Mouse (Mus musculus): Measurements from ENCODE around the gene Hsf4. TPM values are rescaled to one million over a fixed set of nuclear protein-coding genes. Genes with fewer than 3 reads are reported as not detected.
A peak's percentile ranks its signal among the peaks of the same experiment; 100 is the strongest.

The Hsf4 gene
- polyA plus RNA-seq, 1 experiment from 2014 or later, result 0.13 TPM

DNA sequence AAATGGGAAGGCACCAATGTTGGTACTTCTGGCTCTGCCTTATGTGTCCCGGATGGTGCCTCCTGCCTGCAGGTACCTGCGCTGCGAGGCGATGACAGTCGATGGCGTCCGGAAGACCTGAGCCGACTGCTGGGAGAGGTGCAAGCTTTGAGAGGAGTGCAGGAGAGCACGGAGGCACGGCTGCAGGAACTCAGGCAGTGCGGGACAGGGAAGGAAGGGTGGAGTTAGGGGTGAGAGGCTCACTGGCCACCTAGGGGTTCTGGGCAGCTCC is 1.2 kb downstream of the Hsf4 start:
- H3K27ac ChIP-seq, result no peak overlapping the region
- peaks cover 6% of the 10 kb centered on the region; the same call in 1 of the 2 replicates for H3K9me3 ChIP-seq
- no peak overlapping the region for H3K9ac ChIP-seq (replicated peaks)
- peaks cover 99% of the 10 kb centered on the region for H3K27me3 ChIP-seq
- peak overlapping the region; percentile 13; the same call in 1 of the 2 replicates for H3K4me3 ChIP-seq (replicated peaks)
- ATAC-seq (ENCODE audit: insufficient number of reproducible peaks, insufficient read depth, low FRiP score, low TSS enrichment, low read depth), result no peak
- H3K4me1 ChIP-seq (replicated peaks), result peaks cover 41% of the 10 kb centered on the region
- 3% methylated on average over 11 of the region's 11 CpGs for WGBS
- no peaks in the 10 kb centered on the region for H3K36me3 ChIP-seq
- H3K4me2 ChIP-seq, result peak overlapping the region; percentile 33

DNA sequence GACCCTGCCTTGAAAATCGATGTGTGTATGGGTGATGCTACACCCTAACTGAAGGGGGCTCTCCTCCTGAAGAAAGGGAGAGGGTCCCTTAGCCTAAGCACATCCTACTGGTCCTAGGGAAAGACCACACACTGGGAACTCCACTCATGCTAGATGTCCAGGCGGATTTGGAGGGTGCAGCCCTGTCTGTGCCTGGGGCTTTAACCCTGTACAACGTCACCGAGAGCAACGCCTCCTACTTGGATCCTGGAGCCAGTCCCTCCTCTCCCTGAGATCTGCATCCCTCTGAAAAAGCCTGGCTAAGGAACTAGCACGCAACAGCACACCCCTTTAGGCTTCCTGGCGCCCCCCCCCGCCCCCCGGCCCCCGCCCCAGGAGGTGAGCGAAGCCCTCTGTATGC is 5.8 kb downstream of the Hsf4 start:
- Histone ChIP-seq H3K27ac (no peak overlapping the region), H3K4me2 (peak overlapping the region; percentile 85)

DNA sequence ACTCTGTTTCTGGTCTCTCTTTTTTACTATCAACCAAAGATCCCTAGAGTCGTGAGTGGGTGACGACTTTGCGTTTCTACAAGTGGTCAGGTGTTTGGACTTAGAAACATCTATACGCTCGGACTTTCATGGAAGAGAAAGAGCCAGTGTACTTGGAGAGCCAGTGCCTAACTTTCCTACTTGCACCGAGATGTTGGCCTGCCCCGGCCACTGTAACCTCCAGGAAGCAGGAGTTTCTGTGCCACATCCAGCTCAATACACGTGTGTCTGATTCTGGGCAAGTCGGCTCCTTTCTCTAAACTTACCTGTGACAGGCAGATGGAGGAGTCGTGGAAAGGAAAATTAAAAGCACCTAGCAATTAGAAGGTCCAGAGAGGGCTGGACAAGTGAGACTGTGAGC is 6.2 kb downstream of the Hsf4 start, which contains the start of gene Nol3:
TSS of gene Nol3 (plus strand) at position 301 of the 400 bp plus-strand sequence.
- no peak for ATAC-seq (ENCODE audit: insufficient number of reproducible peaks, insufficient read depth, low FRiP score, low TSS enrichment, low read depth)
- Histone ChIP-seq H3K27ac (no peak within 1 kb of the TSS), H3K27me3 (peaks cover 99% of the 10 kb centered on the region), H3K4me2 (peak within 1 kb of the TSS; percentile 85), H3K4me3 (replicated peaks) (peak within 1 kb of the TSS; percentile 44), H3K9me3 (no peaks in the 10 kb centered on the region), H3K4me1 (replicated peaks) (peaks cover 27% of the 10 kb centered on the region), H3K9ac (replicated peaks) (peak within 1 kb of the TSS; percentile 55), H3K36me3 (peaks cover 6% of the 10 kb centered on the region; the same call in 1 of the 2 replicates)
- 6% methylated on average over 10 of the region's 10 CpGs for WGBS

More for the DNA sequence above, 5.8 kb downstream of the Hsf4 start:
- H3K4me3 ChIP-seq (replicated peaks), result peak overlapping the region; percentile 44
- peaks cover 5% of the 10 kb centered on the region; the same call in 1 of the 2 replicates for H3K36me3 ChIP-seq
- H3K9me3 ChIP-seq, result no peaks in the 10 kb centered on the region
- WGBS, result 6% methylated on average over 10 of the region's 11 CpGs
- H3K9ac ChIP-seq (replicated peaks), result no peak overlapping the region
- ATAC-seq (ENCODE audit: insufficient number of reproducible peaks, insufficient read depth, low FRiP score, low TSS enrichment, low read depth), result no peak
- peaks cover 32% of the 10 kb centered on the region for H3K4me1 ChIP-seq (replicated peaks)
- peaks cover 99% of the 10 kb centered on the region for H3K27me3 ChIP-seq

DNA sequence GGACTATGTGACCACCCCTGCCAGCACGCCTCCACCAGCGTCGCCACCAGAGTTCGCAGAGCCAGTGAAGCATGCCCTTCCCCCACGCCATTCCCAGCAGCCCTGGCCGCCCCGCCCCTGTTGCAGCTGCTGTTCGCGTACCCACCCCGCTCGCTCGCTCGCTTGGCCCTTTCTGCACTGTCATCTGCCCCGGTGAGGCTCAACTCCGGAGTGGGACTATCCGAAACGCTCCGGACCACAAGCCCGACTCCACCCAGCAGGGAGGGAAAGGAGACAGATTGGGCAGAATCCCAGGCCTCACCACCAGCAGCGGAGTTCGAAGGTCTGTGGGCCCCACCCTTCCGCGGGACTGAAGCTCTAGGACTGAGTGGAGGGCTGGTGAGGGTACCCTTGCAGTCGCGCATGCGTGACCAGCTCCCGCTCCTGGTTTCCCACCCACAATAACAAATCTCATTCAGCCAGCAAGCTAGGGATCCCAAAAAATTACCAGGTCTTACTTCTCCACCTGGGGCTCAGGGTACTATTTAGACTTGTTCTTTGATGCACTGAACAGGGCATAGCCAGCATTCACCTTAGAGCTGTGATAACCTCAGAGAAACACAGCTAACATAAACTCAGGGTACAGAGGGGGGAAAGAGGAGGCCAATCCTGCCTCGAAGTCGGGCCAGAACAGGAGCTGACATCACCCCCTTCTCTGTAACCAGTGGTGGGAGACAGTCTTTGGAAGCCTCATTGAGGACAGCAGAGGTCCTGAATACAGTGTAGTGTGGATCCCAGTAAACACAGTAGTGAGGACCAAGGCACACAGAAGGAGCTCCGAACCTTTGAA is 6.9 kb downstream of the Hsf4 start:
- Histone ChIP-seq H3K4me1 (replicated peaks) (peaks cover 26% of the 10 kb centered on the region), H3K9ac (replicated peaks) (peak overlapping the region; percentile 55), H3K4me3 (replicated peaks) (peak overlapping the region; percentile 44), H3K36me3 (peaks cover 9% of the 10 kb centered on the region), H3K27ac (no peak overlapping the region), H3K4me2 (peak overlapping the region; percentile 85), H3K9me3 (no peaks in the 10 kb centered on the region), H3K27me3 (peaks cover 97% of the 10 kb centered on the region)
- 3% methylated on average over 30 of the region's 30 CpGs for WGBS
- ATAC-seq (ENCODE audit: insufficient number of reproducible peaks, insufficient read depth, low FRiP score, low TSS enrichment, low read depth), result peak; percentile 67; the same call in 1 of the 2 replicates

DNA sequence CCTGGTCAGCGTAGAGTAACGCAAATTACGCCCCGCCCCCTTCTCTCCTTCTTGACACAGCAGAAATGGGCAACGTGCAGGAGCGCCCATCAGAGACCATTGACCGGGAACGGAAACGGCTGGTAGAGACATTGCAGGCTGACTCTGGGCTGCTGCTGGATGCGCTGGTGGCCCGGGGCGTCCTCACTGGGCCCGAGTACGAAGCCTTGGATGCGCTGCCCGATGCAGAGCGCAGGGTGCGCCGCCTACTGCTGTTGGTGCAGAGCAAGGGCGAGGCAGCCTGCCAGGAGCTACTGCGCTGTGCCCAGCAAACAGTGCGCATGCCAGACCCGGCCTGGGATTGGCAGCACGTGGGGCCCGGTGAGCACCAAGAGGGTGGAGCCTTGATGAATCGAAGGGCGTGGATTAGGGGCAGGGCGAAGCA is 9.3 kb downstream of the Hsf4 start:
- 0 out of 2 replicates have a peak overlapping the region, but pooled peaks have one; percentile 34 for H3K9ac ChIP-seq (replicated peaks)
- no peaks in the 10 kb centered on the region for H3K9me3 ChIP-seq
- 4% methylated on average over 28 of the region's 28 CpGs for WGBS
- peaks cover 28% of the 10 kb centered on the region for H3K36me3 ChIP-seq
- ATAC-seq (ENCODE audit: insufficient number of reproducible peaks, insufficient read depth, low FRiP score, low TSS enrichment, low read depth), result no peak
- peaks cover 81% of the 10 kb centered on the region for H3K27me3 ChIP-seq
- no peak overlapping the region for H3K27ac ChIP-seq
- H3K4me2 ChIP-seq, result peak overlapping the region; percentile 46
- H3K4me1 ChIP-seq (replicated peaks), result peaks cover 24% of the 10 kb centered on the region
- peak overlapping the region; percentile 23 for H3K4me3 ChIP-seq (replicated peaks)

DNA sequence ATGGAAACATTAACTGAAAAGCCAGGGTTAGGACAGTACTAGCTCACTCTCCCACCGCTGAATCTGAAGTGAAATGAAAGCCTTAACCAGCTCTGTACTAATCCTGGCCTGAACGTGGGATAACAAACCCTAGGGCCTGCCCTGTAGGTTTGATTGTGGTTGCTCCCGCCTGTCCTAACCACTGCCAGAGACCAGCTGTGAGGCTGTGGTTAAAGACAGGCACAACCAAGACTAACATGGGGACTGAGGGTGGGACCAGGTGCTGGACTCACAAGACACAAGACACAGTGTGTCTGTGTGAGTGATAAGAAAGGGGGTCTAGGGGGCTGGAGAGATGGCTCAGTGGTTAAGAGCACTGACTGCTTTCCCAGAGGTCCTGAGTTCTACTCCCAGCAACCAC is 11.0 kb downstream of the Hsf4 start:
- 62% methylated on average over 3 of the region's 3 CpGs for WGBS
- H3K4me3 ChIP-seq (replicated peaks), result no peak overlapping the region
- peaks cover 39% of the 10 kb centered on the region for H3K36me3 ChIP-seq
- peaks cover 70% of the 10 kb centered on the region for H3K27me3 ChIP-seq
- H3K4me1 ChIP-seq (replicated peaks), result peaks cover 19% of the 10 kb centered on the region
- ATAC-seq (ENCODE audit: insufficient number of reproducible peaks, insufficient read depth, low FRiP score, low TSS enrichment, low read depth), result no peak
- no peaks in the 10 kb centered on the region for H3K9me3 ChIP-seq
- no peak overlapping the region for H3K4me2 ChIP-seq
- no peak overlapping the region for H3K9ac ChIP-seq (replicated peaks)
- no peak overlapping the region for H3K27ac ChIP-seq

DNA sequence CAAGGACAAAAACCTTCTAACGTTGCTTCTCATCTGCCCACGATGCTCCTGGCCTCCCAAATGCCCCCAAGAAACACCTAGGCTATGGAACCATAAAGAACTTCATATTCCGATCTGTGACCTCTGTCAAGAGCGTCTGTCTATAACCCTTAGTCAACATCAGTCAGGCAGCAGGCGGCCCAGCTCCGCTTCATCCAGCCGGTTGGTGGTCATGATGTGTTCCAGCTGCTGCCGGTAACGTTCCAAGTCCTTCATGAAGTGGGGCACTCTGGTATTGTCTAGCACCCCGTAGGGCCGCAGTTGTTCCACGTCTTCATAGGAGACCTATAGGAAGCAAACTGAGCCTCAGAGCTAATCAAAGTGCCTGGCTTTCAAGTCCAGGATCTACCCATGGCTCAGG is 12.2 kb downstream of the Hsf4 start:
- H3K4me1 ChIP-seq (replicated peaks), result peaks cover 8% of the 10 kb centered on the region
- no peak for ATAC-seq (ENCODE audit: insufficient number of reproducible peaks, insufficient read depth, low FRiP score, low TSS enrichment, low read depth)
- no peak overlapping the region for H3K9ac ChIP-seq (replicated peaks)
- no peaks in the 10 kb centered on the region for H3K9me3 ChIP-seq
- H3K4me3 ChIP-seq (replicated peaks), result no peak overlapping the region
- no peak overlapping the region for H3K4me2 ChIP-seq
- peaks cover 58% of the 10 kb centered on the region for H3K27me3 ChIP-seq
- peaks cover 44% of the 10 kb centered on the region for H3K36me3 ChIP-seq
- H3K27ac ChIP-seq, result no peak overlapping the region
- WGBS, result 88% methylated on average over 12 of the region's 12 CpGs

DNA sequence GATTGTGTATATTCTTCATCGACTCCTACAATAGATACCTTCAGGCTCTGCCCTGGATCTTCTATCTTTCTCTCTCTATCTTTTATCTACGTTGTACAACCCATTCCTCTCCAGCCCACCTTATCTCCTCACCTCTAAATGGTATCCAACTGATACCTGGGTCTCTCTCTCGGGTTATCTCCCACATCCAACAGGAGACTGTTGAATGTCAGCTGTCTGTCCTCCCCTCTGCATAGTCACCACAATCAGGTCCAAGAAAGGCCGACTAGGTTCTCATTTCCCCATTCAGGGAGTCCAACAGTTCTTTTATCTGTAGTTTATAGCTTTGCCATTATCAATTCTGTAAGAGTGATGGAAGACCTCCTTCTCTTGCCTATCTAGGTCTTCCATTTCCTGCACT is 12.6 kb downstream of the Hsf4 start:
- Histone ChIP-seq H3K27me3 (peaks cover 54% of the 10 kb centered on the region), H3K4me3 (replicated peaks) (no peak overlapping the region), H3K36me3 (peaks cover 46% of the 10 kb centered on the region), H3K4me1 (replicated peaks) (peaks cover 8% of the 10 kb centered on the region), H3K27ac (no peak overlapping the region), H3K9me3 (no peaks in the 10 kb centered on the region), H3K4me2 (no peak overlapping the region), H3K9ac (replicated peaks) (no peak overlapping the region)
- ATAC-seq (ENCODE audit: insufficient number of reproducible peaks, insufficient read depth, low FRiP score, low TSS enrichment, low read depth), result no peak
- WGBS, result 89% methylated on average over 4 of the region's 4 CpGs

DNA sequence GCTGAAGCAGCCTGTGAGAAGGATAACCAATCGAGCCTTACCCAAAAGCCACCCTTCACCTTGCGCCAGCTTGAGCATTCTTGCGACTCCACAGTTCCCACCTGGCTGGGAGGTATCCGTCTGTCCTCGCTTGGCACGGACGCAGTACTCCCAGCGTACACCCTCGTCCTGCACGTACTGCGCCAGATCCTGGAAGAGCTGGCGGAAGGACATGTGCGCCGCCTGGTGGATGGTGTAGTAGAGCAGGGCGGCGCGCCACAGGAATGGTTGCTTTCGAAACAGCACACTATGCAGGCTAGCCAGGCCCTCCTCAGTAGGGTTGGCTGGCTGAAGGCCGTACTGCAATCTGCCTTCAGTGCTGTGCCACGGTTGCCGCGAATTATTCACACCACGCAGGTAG is 13.5 kb downstream of the Hsf4 start:
- Histone ChIP-seq H3K4me2 (no peak overlapping the region), H3K4me1 (replicated peaks) (peaks cover 10% of the 10 kb centered on the region), H3K9ac (replicated peaks) (no peak overlapping the region), H3K36me3 (peaks cover 46% of the 10 kb centered on the region), H3K4me3 (replicated peaks) (no peak overlapping the region), H3K27ac (no peak overlapping the region), H3K27me3 (peaks cover 45% of the 10 kb centered on the region), H3K9me3 (no peaks in the 10 kb centered on the region)
- 17% methylated on average over 23 of the region's 23 CpGs for WGBS
- peak; percentile 37; the same call in 1 of the 2 replicates for ATAC-seq (ENCODE audit: insufficient number of reproducible peaks, insufficient read depth, low FRiP score, low TSS enrichment, low read depth)

DNA sequence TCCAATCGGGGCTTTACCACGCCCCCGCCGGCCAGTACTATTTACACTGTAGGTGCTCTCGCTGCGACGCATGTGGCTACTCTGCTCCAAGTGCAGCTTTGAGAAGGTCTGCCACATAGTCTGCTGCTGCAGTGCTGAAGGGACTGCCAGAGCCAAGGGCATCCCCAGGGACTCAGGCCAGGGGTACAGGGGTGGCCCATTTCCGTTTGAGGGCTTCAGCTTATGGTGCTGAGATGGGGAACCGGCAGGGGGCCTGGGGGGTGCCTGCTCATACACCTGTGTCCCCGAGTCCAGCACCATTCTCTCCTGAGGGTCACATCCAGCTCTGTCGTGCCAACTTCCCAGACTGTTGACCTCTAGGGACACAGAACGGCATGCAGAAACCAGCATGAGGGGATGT is 15.9 kb downstream of the Hsf4 start:
- ATAC-seq (ENCODE audit: insufficient number of reproducible peaks, insufficient read depth, low FRiP score, low TSS enrichment, low read depth), result no peak
- H3K9me3 ChIP-seq, result no peaks in the 10 kb centered on the region
- H3K27me3 ChIP-seq, result peaks cover 30% of the 10 kb centered on the region
- H3K36me3 ChIP-seq, result peaks cover 39% of the 10 kb centered on the region
- H3K27ac ChIP-seq, result no peak overlapping the region
- peaks cover 23% of the 10 kb centered on the region for H3K4me1 ChIP-seq (replicated peaks)
- WGBS, result 46% methylated on average over 12 of the region's 12 CpGs
- H3K4me3 ChIP-seq (replicated peaks), result no peak overlapping the region
- no peak overlapping the region for H3K9ac ChIP-seq (replicated peaks)
- no peak overlapping the region for H3K4me2 ChIP-seq

DNA sequence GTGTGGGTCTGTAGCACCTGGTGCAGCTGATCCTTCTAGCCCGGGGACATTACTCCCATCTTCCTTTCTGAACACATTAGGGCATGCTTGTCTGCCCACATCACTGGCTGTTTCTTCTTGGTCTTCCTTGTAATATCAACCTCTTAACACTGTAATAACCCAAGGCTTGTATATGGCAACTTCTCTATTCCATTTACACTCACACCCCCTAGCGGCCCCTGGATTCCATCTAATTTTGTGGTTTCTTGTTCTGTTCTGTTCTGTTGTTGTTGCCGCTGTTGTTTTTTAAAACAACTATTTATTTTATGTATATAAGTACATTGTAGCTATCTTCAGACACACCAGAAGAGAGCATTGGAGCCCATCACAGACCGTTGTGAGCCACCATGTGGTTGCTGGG is 17.3 kb downstream of the Hsf4 start:
- no peak overlapping the region for H3K27ac ChIP-seq
- H3K4me1 ChIP-seq (replicated peaks), result peaks cover 26% of the 10 kb centered on the region
- WGBS, result 86% methylated on average over 4 of the region's 4 CpGs
- H3K27me3 ChIP-seq, result peaks cover 25% of the 10 kb centered on the region
- no peak for ATAC-seq (ENCODE audit: insufficient number of reproducible peaks, insufficient read depth, low FRiP score, low TSS enrichment, low read depth)
- H3K36me3 ChIP-seq, result peaks cover 32% of the 10 kb centered on the region
- H3K9ac ChIP-seq (replicated peaks), result no peak overlapping the region
- H3K4me3 ChIP-seq (replicated peaks), result no peak overlapping the region
- H3K9me3 ChIP-seq, result no peaks in the 10 kb centered on the region
- H3K4me2 ChIP-seq, result no peak overlapping the region

Data from limb, embryonic 12.5 days (tissue).